Mouse (Mus musculus) cerebellum, adult 2 months (tissue): ENCODE measurements around the gene Smap2.

Source experiments
- CTCF ChIP-seq: fragments of 200-500 bp; IDR thresholded peaks from 2 replicates; pipeline ENCODE4 v1.5.1; 2011; ENCODE audit warnings: low read depth, mild to moderate bottlenecking, control low read depth, low read length, moderate library complexity, borderline replicate concordance; ENCODE audit not compliant: insufficient read depth
- POLR2A ChIP-seq: fragments of 200-500 bp; IDR thresholded peaks from 2 replicates; pipeline ENCODE4 v1.6.1; 2011; ENCODE audit warnings: low read length, control low read depth, borderline replicate concordance; ENCODE audit not compliant: insufficient read depth

DNA sequence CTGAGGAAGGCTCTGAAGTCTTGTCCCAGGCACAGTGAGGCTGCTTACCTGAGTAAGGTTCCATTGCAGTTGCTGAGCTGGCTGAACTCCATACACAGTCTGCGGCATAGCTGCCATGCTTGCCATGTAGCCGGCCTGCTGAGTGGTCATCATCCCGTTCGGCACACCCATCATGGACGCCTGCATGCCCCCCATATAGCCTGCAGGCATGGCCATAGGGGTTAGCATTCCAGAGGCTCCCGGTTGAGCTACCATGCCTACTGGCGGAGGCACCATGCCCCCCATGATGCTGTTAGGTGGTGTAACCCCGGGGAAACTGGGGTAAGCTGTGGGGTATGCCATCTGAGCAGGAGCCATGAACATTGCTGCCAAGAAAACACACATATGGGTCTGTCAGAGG lies 45.2 kb downstream of the Smap2 start:
- TF ChIP-seq CTCF: no peak
- TF ChIP-seq POLR2A: no peak
